8 mouse cellular contexts compared by ENCODE assay signal in genomic region chr2:24568555-24568954, GRCm38 (mm10).
DNase-seq lines count a peak whose midpoint lies in the region.

No protein-coding gene starts in this region.

- intact Hi-C loops in heart, postnatal 25 days (cut with DNase I), result loop anchor here (1.0 to 2.0 kb wide), 4 partner anchors 78 to 272 kb away; no protein-coding TSS in a partner anchor

- DNase-seq in heart, adult 18-20 months, result peak; percentile 35 to 79
- DNase-seq in heart, postnatal 25 days (ENCODE audit: low spot score), result no peak
- DNase-seq in right cerebral cortex, postnatal 10 days (ENCODE audit: low spot score in 2 of 2), result peak; percentile 39 to 42
- DNase-seq in right cerebral cortex, postnatal 14 days, result no peak
- peak; percentile 67 for DNase-seq in cerebellum, adult 9-10 months
- peak; percentile 64 for DNase-seq in kidney, postnatal 14 days
- peak; percentile 73 for DNase-seq in retina, postnatal 1 day
- no peak for DNase-seq in right cerebral cortex, postnatal 36 days (ENCODE audit: low spot score in 2 of 2)

Comparison
In these comparisons a context has a peak if more than half of its experiments do, and no peak if none do; other contexts are left out.
1. DNase-seq: peak in heart, adult 18-20 months (2 of 2), right cerebral cortex, postnatal 10 days (2 of 2), cerebellum, adult 9-10 months (single experiment), kidney, postnatal 14 days (single experiment) and retina, postnatal 1 day (single experiment); none in heart, postnatal 25 days (single experiment), right cerebral cortex, postnatal 14 days (single experiment) and right cerebral cortex, postnatal 36 days (0 of 2).